Mouse (Mus musculus) stomach, postnatal 0 days (tissue): ENCODE results near the gene Col23a1. TPM values are rescaled to one million over a fixed set of nuclear protein-coding genes. Genes with fewer than 3 reads are reported as not detected.

ENCODE experiments used
- ATAC-seq: fragments of 200-750 bp; cut with Nextera tagmentation; 2 replicates; pipeline ENCODE4 v1.8.0; 2017; ENCODE audit not compliant: low FRiP score, low TSS enrichment
- DNase-seq: peaks from one replicate; pipeline ENCODE4 v3.0.0-alpha.2; 2016; ENCODE audit warnings: low spot score
- H3K27ac ChIP-seq: fragments of 300-500 bp; sonication (generic); replicated peaks from 2 replicates; pipeline ENCODE4 v1.5.1; 2014; ENCODE audit warnings: mild to moderate bottlenecking, control low read depth
- H3K27me3 ChIP-seq: fragments of 300-500 bp; sonication (generic); 2 replicates; pipeline ENCODE4 v1.6.1; 2014; ENCODE audit warnings: low read length; ENCODE audit not compliant: control insufficient read depth, insufficient read depth
- H3K36me3 ChIP-seq: fragments of 300-500 bp; sonication (generic); 2 replicates; pipeline ENCODE4 v1.6.1; 2014; ENCODE audit warnings: low read length, mixed read lengths; ENCODE audit not compliant: control insufficient read depth, insufficient read depth
- H3K4me1 ChIP-seq: fragments of 300-500 bp; sonication (generic); replicated peaks from 2 replicates; pipeline ENCODE4 v1.6.1; 2014; ENCODE audit warnings: antibody characterized with exemption; ENCODE audit not compliant: control insufficient read depth, insufficient read depth
- H3K4me2 ChIP-seq: fragments of 300-500 bp; sonication (generic); replicated peaks from 2 replicates; pipeline ENCODE4 v1.6.1; 2014; ENCODE audit warnings: low read depth, mild to moderate bottlenecking, control low read depth, moderate library complexity
- H3K4me3 ChIP-seq: fragments of 300-500 bp; sonication (generic); 2 replicates; pipeline ENCODE4 v1.5.1; 2014; ENCODE audit warnings: low read depth, low read length, control low read depth
- H3K9ac ChIP-seq: fragments of 300-500 bp; sonication (generic); 2 replicates; pipeline ENCODE4 v1.6.1; 2014; ENCODE audit warnings: mild to moderate bottlenecking, low read length, control low read depth, mixed read lengths
- H3K9me3 ChIP-seq: fragments of 300-500 bp; sonication (generic); 2 replicates; pipeline ENCODE4 v1.6.1; 2016; ENCODE audit warnings: low read length; ENCODE audit not compliant: control insufficient read depth
- CTCF ChIP-seq: IDR thresholded peaks from 2 replicates; pipeline ENCODE4 v1.5.1; 2016; ENCODE audit warnings: antibody characterized with exemption, low read depth, mild to moderate bottlenecking, moderate library complexity
- EP300 ChIP-seq: optimal IDR thresholded peaks from 2 replicates; pipeline ENCODE3; 2016; ENCODE audit warnings: antibody characterized with exemption
- WGBS: fragments of 180-500 bp; shearing (Covaris S2); extraction: QIAGEN DNeasy Blood & Tissue Kit; methylation state at CpG from one replicate; pipeline ENCODE4 v1.1.7; 2014; 5-methylcytosine and 5-hydroxymethylcytosine counted together
- polyA plus RNA-seq: library from polyadenylated mRNA; unstranded; fragments of >200 nt; fragmentation: Nextera tagmentation; extraction: Ambion mirVana; gene quantifications from 2 replicates; pipeline ENCODE4 v1.2.1, GENCODE M21; 2015

The Col23a1 gene
- polyA plus RNA-seq, 1 experiment from 2014 or later = 2.5 TPM

DNA sequence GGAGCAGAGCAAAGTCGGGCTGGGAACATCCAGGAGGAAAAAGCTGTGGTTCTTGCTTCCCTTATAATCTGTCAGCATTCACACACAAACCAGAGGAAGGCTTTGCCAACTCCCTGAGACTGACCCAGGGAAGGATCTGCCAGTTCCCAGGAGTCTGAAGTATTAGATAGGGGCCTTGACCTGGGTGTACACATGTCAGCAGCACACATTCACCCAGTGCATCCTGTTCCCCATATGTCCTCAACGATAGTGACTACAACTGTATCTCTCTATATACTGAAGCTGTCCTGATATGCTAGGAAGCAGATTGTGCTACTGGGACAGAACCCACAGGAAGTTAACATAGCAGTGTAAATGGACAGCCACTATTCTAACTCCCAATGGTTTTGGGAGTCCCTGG lies 114.2 kb downstream of the Col23a1 start:
- H3K4me3 ChIP-seq = no peak overlapping the region
- H3K4me1 ChIP-seq = no peaks in the 10 kb centered on the region
- 59% methylated on average over 2 of the region's 2 CpGs for WGBS
- no peak for TF ChIP-seq CTCF
- no peak for TF ChIP-seq EP300
- ATAC-seq = no peak
- H3K27me3 ChIP-seq = no peaks in the 10 kb centered on the region
- H3K36me3 ChIP-seq = no peaks in the 10 kb centered on the region
- no peak for DNase-seq
- no peak overlapping the region for H3K9ac ChIP-seq
- H3K27ac ChIP-seq = no peak overlapping the region
- no peak overlapping the region for H3K4me2 ChIP-seq
- no peaks in the 10 kb centered on the region for H3K9me3 ChIP-seq

DNA sequence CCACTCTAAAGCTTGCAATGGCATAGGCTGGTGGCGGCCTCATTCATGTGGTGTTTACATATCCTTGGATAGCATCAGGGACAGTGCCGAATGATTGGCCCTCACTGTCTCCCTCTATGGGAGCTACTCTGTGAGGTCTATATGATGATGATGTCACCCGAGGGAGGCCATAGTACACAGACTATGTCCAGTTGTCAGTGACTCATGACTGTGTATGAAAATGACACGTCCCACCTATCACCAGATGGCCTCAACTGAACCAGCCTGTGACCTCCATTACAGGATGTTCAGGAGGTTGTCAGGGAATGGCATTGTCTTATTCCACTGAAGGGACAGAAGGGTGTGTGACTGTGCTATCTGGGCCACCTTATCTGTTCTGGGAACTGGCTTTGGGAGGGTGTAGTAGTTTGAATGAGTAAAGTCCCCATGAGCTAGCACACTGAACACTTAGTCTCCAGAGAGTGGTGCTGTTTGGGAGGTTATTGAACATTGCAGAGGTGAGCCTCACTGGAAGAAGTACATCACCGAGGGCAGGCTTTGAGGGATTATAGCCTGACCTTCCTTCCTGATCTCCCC lies 115.2 kb downstream of the Col23a1 start:
- WGBS = 82% methylated on average over 5 of the region's 5 CpGs
- H3K36me3 ChIP-seq = no peaks in the 10 kb centered on the region
- H3K4me3 ChIP-seq = no peak overlapping the region
- H3K9ac ChIP-seq = no peak overlapping the region
- no peaks in the 10 kb centered on the region for H3K9me3 ChIP-seq
- TF ChIP-seq CTCF (no peak), EP300 (no peak)
- H3K27ac ChIP-seq = no peak overlapping the region
- ATAC-seq (0 out of 2 replicates have a peak, but pooled peaks have one; percentile 53), DNase-seq (no peak)
- H3K27me3 ChIP-seq = no peaks in the 10 kb centered on the region
- H3K4me2 ChIP-seq = no peak overlapping the region
- no peaks in the 10 kb centered on the region for H3K4me1 ChIP-seq

DNA sequence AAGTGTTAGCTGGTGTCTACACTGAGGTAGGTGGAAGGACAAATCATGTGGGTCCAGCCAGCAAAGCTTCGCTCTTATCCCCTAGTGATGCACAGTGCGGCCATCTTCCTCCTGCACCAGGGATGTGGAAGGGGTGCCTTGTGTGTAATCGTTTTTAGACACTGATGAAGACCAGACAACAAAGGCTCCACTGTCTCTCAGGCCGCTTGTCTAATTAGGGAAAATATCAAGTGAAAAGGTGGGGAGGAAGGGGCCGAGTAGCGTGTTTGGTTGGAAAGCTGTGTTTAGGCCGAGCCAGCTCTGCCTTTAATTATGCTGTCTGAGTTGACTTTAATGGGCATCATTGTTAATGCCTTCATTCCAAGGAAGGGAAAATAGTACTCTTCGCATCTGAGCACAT lies 116.8 kb downstream of the Col23a1 start:
- ATAC-seq (no peak), DNase-seq (no peak)
- 71% methylated on average over 8 of the region's 8 CpGs for WGBS
- Histone ChIP-seq H3K36me3 (no peaks in the 10 kb centered on the region), H3K9me3 (no peaks in the 10 kb centered on the region), H3K4me2 (no peak overlapping the region), H3K27me3 (no peaks in the 10 kb centered on the region), H3K9ac (no peak overlapping the region), H3K27ac (no peak overlapping the region), H3K4me3 (no peak overlapping the region), H3K4me1 (no peaks in the 10 kb centered on the region)
- no peak for TF ChIP-seq CTCF
- TF ChIP-seq EP300 = no peak

DNA sequence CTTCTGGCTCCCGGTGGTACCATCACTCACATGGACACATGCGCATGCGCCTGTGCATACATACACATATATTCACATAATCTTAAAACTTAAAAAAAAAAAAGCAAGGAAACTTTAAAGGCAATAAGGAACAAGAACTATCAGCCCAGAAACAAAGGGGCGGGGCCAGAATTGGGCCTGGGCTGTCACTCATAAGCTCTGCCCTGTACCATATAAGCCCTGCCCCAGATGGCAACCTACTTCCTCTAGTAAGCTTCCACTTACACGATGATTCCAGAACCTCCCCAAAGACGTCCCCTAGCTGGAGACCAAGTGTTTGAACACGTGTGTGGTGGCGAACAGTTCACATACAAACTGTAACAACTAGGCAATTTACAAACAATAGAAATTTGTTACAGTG lies 117.6 kb downstream of the Col23a1 start:
- Histone ChIP-seq H3K4me3 (no peak overlapping the region), H3K27ac (no peak overlapping the region), H3K36me3 (no peaks in the 10 kb centered on the region), H3K9me3 (no peaks in the 10 kb centered on the region), H3K27me3 (no peaks in the 10 kb centered on the region), H3K4me2 (no peak overlapping the region), H3K4me1 (no peaks in the 10 kb centered on the region), H3K9ac (no peak overlapping the region)
- WGBS = 81% methylated on average over 8 of the region's 8 CpGs
- DNase-seq (no peak), ATAC-seq (no peak)
- no peak for TF ChIP-seq EP300
- TF ChIP-seq CTCF = no peak

DNA sequence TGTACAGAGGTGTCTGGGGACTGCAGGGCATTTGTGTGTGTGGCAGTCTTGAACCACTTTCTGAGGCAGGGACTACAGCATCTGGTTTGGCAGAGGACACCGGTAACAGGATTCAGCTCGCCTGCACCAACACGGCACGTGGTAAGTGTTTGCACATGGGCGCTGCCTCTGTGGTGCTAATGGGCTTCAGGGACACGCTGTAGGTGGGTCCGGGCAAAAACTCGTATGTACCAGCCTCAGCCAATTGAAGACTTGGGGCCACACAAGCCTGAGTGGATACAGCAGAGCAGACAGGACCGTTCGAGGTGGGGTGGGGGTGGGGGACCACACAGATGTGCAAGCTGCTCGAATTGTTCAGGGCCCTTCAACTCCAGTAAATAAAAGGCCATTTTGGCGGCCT lies 121.1 kb downstream of the Col23a1 start:
- ATAC-seq (no peak), DNase-seq (no peak)
- 68% methylated on average over 12 of the region's 12 CpGs for WGBS
- no peaks in the 10 kb centered on the region for H3K27me3 ChIP-seq
- no peaks in the 10 kb centered on the region for H3K36me3 ChIP-seq
- no peaks in the 10 kb centered on the region for H3K9me3 ChIP-seq
- no peak overlapping the region for H3K27ac ChIP-seq
- no peaks in the 10 kb centered on the region for H3K4me1 ChIP-seq
- TF ChIP-seq CTCF (no peak), EP300 (no peak)
- no peak overlapping the region for H3K4me3 ChIP-seq
- H3K9ac ChIP-seq = no peak overlapping the region
- H3K4me2 ChIP-seq = no peak overlapping the region

DNA sequence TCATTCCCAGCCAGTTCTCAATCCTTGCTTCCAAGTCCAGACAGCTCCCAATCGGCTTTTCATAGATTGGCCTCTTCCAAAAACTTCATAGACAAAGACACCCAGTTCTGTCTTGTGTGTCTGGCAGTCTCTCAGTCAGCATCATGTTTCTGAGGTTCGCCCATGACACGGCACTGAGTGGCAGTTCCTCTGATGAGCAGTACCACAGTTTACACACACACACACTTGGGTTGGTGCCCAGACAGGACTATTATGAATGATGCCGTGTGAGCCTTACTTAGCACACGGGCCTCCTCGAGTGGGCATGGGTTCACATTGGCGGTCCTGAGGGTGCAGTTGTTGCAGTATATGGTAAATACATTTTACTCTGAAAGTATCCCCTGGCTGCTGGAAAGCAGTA lies 124.8 kb downstream of the Col23a1 start:
- H3K4me1 ChIP-seq = no peaks in the 10 kb centered on the region
- WGBS = 67% methylated on average over 7 of the region's 7 CpGs

More for the DNA sequence above, 124.8 kb downstream of the Col23a1 start:
- no peak overlapping the region for H3K27ac ChIP-seq
- ATAC-seq (no peak), DNase-seq (no peak)
- H3K9me3 ChIP-seq = no peaks in the 10 kb centered on the region
- H3K4me2 ChIP-seq = no peak overlapping the region
- no peaks in the 10 kb centered on the region for H3K27me3 ChIP-seq
- no peak overlapping the region for H3K9ac ChIP-seq
- H3K4me3 ChIP-seq = no peak overlapping the region
- H3K36me3 ChIP-seq = no peaks in the 10 kb centered on the region
- TF ChIP-seq EP300 (no peak), CTCF (no peak)
